Mouse (Mus musculus): Measurements from ENCODE around the gene Banf1. TPM values are rescaled to one million over a fixed set of nuclear protein-coding genes. Genes with fewer than 3 reads are reported as not detected.

The Banf1 gene
- total RNA-seq, 2 experiments from 2014 or later = 80.9 to 90.9 TPM

Other genes with a start within 250 kb of the Banf1 start
- gene Klc2, start 248.6 kb downstream of the Banf1 start, total RNA-seq (2021) = 100 to 1,000 TPM; 224 to 226 TPM
- gene Pacs1, start 94.0 kb downstream of the Banf1 start, total RNA-seq (2021) = 10 to 100 TPM; 52.5 to 55.0 TPM
- gene Sf3b2, start 71.7 kb downstream of the Banf1 start, total RNA-seq (2021) = 100 to 1,000 TPM; 204 to 205 TPM
- gene Gal3st3, start 68.8 kb downstream of the Banf1 start, total RNA-seq (2021) = 100 to 1,000 TPM; 110 TPM
- gene Catsper1, start 31.4 kb downstream of the Banf1 start, total RNA-seq (2021) = not detected
- gene Cst6, start 17.6 kb downstream of the Banf1 start, total RNA-seq (2021) = 1 to 10 TPM; 7.3 to 7.7 TPM
- 10 to 100 TPM; 20.6 to 21.3 TPM for gene Eif1ad, start 427 bp downstream of the Banf1 start, total RNA-seq (2021)
- gene Sart1, start 21.5 kb upstream of the Banf1 start, total RNA-seq (2021) = 100 to 1,000 TPM in 1 of 2 experiments, 10 to 100 TPM in 1; 97.9 to 104 TPM
- not detected for gene Tsga10ip, start 35.4 kb upstream of the Banf1 start, total RNA-seq (2021)
- gene Drap1, start 57.8 kb upstream of the Banf1 start, total RNA-seq (2021) = 100 to 1,000 TPM; 291 to 298 TPM
- gene AI837181, start 58.0 kb upstream of the Banf1 start, total RNA-seq (2021) = 10 to 100 TPM; 66.4 to 69.8 TPM
- gene Fosl1, start 80.4 kb upstream of the Banf1 start, total RNA-seq (2021) = not detected
- 10 to 100 TPM; 34.8 to 38.3 TPM for gene Ccdc85b, start 90.7 kb upstream of the Banf1 start, total RNA-seq (2021)
- 10 to 100 TPM; 85.5 to 86.3 TPM for gene Fibp, start 93.4 kb upstream of the Banf1 start, total RNA-seq (2021)
- gene Ctsw, start 101.3 kb upstream of the Banf1 start, total RNA-seq (2021) = not detected
- 10 to 100 TPM; 10.9 to 12.4 TPM for gene Efemp2, start 106.8 kb upstream of the Banf1 start, total RNA-seq (2021)
- 10 to 100 TPM; 37.6 to 39.3 TPM for gene Mus81, start 121.2 kb upstream of the Banf1 start, total RNA-seq (2021)
- gene Cfl1, start 123.3 kb upstream of the Banf1 start, total RNA-seq (2021) = 1,000 to 10,000 TPM; 1,234 to 1,394 TPM
- gene 1700020D05Rik, start 136.6 kb upstream of the Banf1 start, total RNA-seq (2021) = 1 to 10 TPM; 5.4 to 8.8 TPM
- 10 to 100 TPM; 80.5 to 83.5 TPM for gene Snx32, start 143.4 kb upstream of the Banf1 start, total RNA-seq (2021)
- not detected for gene Ovol1, start 193.5 kb upstream of the Banf1 start, total RNA-seq (2021)
- 1 to 10 TPM; 5.8 to 7.0 TPM for gene Ap5b1, start 200.9 kb upstream of the Banf1 start, total RNA-seq (2021)
- 10 to 100 TPM; 80.2 to 88.0 TPM for gene Rnaseh2c, start 234.7 kb upstream of the Banf1 start, total RNA-seq (2021)
- 10 to 100 TPM; 80.1 to 91.1 TPM for gene Kat5, start 243.1 kb upstream of the Banf1 start, total RNA-seq (2021)